Mouse (Mus musculus) macrophage (primary cell): ENCODE results near the gene Acadm. TPM values are rescaled to one million over a fixed set of nuclear protein-coding genes. Genes with fewer than 3 reads are reported as not detected.

Source experiments
- H3K27ac ChIP-seq: fragments of 350-480 bp; formaldehyde crosslinking; 2 replicates; pipeline ENCODE4 v1.9.0; 2021
- H3K36me3 ChIP-seq: fragments of 350-480 bp; formaldehyde crosslinking; 2 replicates; pipeline ENCODE4 v1.9.0; 2021; ENCODE audit errors: inconsistent target
- H3K4me3 ChIP-seq: fragments of 350-480 bp; formaldehyde crosslinking; 2 replicates; pipeline ENCODE4 v1.9.0; 2021; ENCODE audit errors: inconsistent target
- H3K79me2 ChIP-seq: fragments of 350-480 bp; formaldehyde crosslinking; 2 replicates; pipeline ENCODE4 v1.9.0; 2021; ENCODE audit errors: inconsistent target
- WGBS: methylation state at CpG from one replicate; pipeline ENCODE4 v1.1.7; 2026; ENCODE audit warnings: inconsistent platforms; ENCODE audit not compliant: missing documents; 5-methylcytosine and 5-hydroxymethylcytosine counted together
- polyA plus RNA-seq: library from polyadenylated mRNA; stranded (reverse); fragments of 250-400 nt; gene quantifications from 3 replicates; pipeline ENCODE4 v1.2.4, GENCODE M21; 2018; ENCODE audit warnings: inconsistent platforms

The Acadm gene
- polyA plus RNA-seq, 1 experiment from 2014 or later, result 139 TPM

DNA sequence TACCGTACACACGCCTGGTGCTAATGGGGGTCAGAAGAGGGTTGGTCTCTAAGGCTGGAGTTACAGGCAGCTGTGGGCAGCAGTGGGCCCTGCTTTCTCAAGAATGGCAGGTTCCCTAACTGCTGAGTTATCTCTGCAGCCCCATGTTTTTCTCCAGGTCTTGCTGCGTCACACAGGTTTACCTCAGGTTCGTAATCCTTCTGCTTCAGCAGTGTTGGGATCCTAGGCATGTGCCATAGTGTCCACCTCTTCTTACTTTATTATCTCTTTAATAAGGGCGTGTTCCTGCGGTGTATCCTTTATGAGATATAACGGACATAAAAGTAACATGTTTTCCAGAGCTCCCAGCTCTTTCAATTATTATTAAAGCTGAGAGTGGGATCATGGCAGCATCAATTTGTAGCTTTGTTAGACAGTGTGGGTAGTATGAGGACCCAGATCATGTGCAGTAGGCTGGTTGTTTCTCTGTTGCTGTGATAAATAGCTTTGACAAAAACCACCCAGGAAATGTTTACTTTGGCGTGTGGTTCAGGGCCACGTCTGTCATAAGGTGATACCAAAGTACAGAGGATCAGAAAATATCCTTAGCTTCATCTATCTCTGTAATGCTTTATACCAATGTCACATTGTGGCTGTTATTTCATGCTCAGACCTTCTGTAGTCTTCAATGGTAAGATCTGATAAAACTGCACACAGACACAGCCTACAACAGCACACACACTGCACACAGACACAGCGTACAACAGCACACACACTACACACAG lies 23.1 kb downstream of the Acadm start:
- Histone ChIP-seq H3K27ac (no peak overlapping the region), H3K36me3 (peaks cover 30% of the 10 kb centered on the region), H3K4me3 (no peak overlapping the region), H3K79me2 (no peaks in the 10 kb centered on the region)
- WGBS, result 89% methylated on average over 10 of the region's 10 CpGs

DNA sequence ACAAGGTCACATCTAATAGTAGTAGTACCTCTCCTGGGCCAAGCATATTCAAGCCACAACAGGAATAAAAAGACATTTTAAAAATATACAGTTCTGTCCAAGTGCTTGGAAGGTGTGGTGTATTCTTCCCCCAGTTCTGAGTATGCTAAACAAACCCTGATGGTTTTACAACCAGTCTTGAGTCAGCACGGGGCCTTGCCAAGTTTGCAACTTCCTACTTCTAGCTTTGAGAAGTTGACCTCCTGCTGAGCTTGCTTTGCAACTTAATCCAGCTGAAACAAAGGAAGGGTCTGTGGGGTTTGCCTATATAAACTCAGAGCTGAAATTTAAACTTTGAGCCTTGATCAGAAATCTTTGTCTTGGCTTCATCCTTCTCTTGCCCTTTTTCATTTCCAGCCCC lies 27.2 kb downstream of the Acadm start:
- Histone ChIP-seq H3K27ac (no peak overlapping the region), H3K4me3 (no peak overlapping the region), H3K36me3 (peaks cover 3% of the 10 kb centered on the region; the same call in 1 of the 2 replicates), H3K79me2 (peaks cover 5% of the 10 kb centered on the region)
- 0% methylated on average over 1 of the region's 1 CpGs for WGBS

GRCm38 (mm10) chr3:153913510-153914243 lies 30.8 kb downstream of the Acadm start:
- H3K4me3 ChIP-seq, result peak overlapping the region; percentile 36
- WGBS, result 43% methylated on average over 6 of the region's 6 CpGs
- peak overlapping the region; percentile 76 for H3K27ac ChIP-seq
- peaks cover 24% of the 10 kb centered on the region for H3K36me3 ChIP-seq
- H3K79me2 ChIP-seq, result peaks cover 40% of the 10 kb centered on the region

- 1% methylated on average over 65 of the region's 65 CpGs for WGBS
- Histone ChIP-seq H3K27ac (peak within 1 kb of the TSS; percentile 76), H3K36me3 (peaks cover 32% of the 10 kb centered on the region), H3K4me3 (peak within 1 kb of the TSS; percentile 85), H3K79me2 (peaks cover 48% of the 10 kb centered on the region)
Measured at GRCm38 (mm10) chr3:153912546-153913509, 31.6 kb downstream of the Acadm start, which contains the start of gene Rabggtb. TSS of gene Rabggtb (minus strand) at chr3:153913009.

DNA sequence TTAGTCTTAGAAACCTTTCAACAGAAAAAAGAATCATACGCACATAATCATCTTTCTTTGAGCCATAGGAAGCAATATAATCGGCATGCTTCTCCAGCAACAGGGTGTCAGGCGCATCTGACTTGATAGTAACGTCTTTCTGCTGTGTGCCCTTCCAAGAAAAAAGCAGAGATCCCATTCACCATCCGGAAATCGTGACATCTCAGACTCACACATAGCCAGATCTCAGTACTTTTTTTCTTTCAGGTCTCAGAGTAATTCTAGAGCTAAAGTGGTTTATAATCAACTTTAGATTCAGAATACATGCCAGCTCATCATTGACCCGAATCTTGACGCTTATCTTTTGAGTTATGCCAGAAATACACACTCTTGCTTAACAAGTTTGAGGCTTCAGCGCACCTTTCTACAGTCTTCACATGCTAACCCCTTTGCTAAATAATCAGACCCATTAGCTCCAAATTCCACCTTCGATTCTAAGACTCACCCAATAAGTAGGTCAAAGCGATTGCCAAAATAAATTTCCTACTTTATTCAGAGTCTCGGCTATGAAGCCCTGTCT lies 32.5 kb downstream of the Acadm start:
- peak overlapping the region; percentile 85 for H3K4me3 ChIP-seq
- H3K27ac ChIP-seq, result peak overlapping the region; percentile 72
- peaks cover 41% of the 10 kb centered on the region for H3K36me3 ChIP-seq
- peaks cover 53% of the 10 kb centered on the region for H3K79me2 ChIP-seq
- WGBS, result 10% methylated on average over 12 of the region's 12 CpGs

- Histone ChIP-seq H3K27ac (peak overlapping the region; percentile 72; the same call in 1 of the 2 replicates), H3K36me3 (peaks cover 47% of the 10 kb centered on the region), H3K79me2 (peaks cover 53% of the 10 kb centered on the region), H3K4me3 (peak overlapping the region; percentile 85)
- 72% methylated on average over 8 of the region's 8 CpGs for WGBS
Measured at GRCm38 (mm10) chr3:153911197-153911881, 33.1 kb downstream of the Acadm start.

DNA sequence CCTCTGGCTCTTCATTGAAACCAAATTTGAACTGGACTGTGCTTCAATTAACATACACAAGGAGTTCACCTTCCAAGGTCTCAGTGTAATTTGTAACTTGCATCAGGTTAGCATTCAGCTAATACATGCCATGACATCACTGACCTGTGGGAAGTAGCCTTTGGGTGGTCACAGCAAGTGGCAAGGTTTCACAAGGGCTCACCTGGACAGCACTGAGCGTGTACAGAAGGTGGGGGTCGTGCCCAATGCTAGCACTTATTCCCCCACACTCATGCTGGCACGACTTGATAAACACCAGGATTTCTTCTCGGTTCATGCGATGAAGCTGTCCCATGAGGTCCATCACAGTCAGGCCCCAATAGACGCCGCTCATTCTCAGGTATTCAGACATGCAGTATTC lies 33.9 kb downstream of the Acadm start:
- WGBS, result 88% methylated on average over 7 of the region's 7 CpGs
- Histone ChIP-seq H3K4me3 (no peak overlapping the region), H3K36me3 (peaks cover 54% of the 10 kb centered on the region), H3K79me2 (peaks cover 53% of the 10 kb centered on the region), H3K27ac (no peak overlapping the region)

DNA sequence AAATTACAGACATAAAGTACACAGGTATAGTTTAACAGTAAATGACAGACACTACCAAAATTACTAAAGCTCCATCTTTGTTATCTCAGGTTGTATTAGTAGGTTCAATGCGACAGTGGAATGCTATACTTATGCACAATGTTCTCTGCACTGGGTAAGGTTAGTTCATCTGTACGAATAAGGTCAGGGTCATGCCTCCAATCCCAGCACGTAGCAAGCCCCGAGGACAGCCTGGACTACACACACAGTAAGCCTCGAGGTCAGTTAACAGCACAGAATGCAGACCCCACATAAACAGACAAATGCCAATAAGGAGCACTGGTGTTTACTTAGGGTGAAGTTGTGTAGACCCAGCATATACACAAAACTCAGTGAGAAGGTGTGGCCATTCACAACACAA lies 35.5 kb downstream of the Acadm start:
- H3K4me3 ChIP-seq, result no peak overlapping the region
- peaks cover 53% of the 10 kb centered on the region for H3K79me2 ChIP-seq
- peaks cover 60% of the 10 kb centered on the region for H3K36me3 ChIP-seq
- WGBS, result 92% methylated on average over 5 of the region's 5 CpGs
- no peak overlapping the region for H3K27ac ChIP-seq

DNA sequence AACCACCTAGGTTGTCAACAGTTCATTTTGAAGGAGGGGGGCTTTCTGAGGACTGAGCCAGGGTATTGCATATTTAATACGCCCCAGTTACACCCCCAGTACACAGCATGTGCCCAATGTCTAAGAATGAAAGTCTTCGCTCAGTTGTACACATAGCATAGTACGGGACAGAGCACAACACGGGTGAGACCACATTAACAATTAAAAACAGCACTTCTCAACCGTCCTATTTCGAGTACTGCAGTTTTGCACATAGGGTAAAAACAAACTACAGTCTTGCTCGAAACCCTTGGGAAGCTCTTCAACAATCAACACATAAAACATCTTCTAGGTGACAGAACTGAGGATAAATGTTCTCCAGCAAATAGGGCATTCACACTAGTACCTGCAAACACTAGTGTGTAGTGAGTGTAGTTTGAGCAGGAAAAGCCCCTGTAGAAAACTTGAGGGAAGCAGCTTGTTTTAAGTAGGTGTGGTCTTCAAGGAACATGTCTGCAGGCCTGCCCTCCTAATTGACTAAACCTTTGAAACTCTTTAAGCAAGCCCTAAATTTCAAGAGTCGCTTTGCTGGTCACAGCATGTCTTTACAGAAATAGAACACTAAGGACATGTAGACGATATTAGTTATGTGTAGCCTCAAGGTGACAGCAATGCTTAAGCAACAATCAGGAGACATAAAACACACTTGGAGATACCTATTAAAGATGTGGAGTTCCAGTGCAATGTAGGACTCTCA lies 38.1 kb downstream of the Acadm start, which contains the start of gene Msh4:
Gene Msh4, minus strand, starts transcription at position 3 of the 736 bp plus-strand sequence.
- Histone ChIP-seq H3K27ac (no peak within 1 kb of the TSS), H3K79me2 (peaks cover 39% of the 10 kb centered on the region), H3K4me3 (no peak within 1 kb of the TSS), H3K36me3 (peaks cover 60% of the 10 kb centered on the region)
- WGBS, result 98% methylated on average over 8 of the region's 9 CpGs

DNA sequence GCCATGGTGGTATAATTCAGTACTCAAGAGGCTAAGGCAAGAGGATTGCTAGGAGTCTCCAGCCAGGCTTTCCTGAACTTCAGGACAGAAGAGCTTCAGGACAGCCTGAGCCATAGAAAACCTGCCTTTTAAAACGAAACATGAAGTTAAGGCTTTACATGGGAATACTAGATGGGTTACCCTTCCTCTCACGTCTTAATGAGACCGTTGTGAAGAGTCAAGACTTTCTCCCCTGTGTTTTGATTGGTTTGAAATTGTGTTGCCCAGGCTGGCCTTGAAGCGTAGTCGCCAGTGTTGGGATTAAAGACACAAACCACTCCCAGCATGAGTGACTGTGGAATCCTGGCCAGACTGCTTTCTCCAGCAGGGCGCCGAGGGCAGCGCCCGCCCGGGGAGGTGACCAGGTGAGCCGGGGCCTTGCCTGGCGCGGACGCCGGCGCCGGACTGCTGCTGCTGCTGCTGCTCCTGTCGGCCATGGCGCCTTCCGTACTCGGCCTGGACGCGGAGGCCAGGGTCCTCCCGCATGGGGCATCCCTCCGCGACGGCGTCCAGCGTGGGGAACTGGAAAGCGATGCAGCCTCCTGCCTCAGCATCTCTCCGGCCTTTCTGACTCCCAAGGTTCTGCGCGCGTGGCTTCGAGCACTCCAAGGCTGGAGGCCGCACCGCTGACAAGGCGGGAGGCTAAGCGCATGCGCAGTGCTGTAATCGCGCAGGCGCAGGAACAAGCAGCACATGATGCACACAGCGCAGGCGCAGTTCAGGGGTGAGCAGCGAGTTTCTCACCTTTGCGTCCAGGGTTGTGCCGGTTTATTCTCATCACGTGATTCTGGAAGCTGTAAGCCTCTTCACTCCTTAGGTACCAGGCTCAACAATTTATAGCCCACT lies 38.9 kb downstream of the Acadm start:
- peaks cover 54% of the 10 kb centered on the region for H3K36me3 ChIP-seq
- WGBS, result 95% methylated on average over 33 of the region's 49 CpGs
- H3K79me2 ChIP-seq, result peaks cover 31% of the 10 kb centered on the region
- no peak overlapping the region for H3K4me3 ChIP-seq
- H3K27ac ChIP-seq, result no peak overlapping the region

DNA sequence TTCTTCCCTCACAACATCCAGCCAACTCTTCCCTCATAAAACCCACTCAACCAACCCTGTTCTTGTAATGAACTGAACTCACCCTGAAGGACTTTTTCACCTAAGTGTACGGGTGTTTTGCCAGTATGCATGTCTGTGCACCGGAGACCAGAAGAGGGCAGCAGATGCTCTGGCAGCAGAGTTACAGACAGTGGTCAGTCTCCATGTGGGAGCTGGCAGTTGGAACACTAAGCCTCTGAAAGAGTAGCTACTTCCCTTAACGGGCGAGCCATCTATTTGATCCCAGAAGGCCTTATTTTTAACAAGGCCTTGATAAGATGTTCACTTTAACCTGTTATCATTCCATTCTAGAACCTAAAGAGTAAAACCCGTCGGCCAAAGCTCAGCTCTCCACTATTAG lies 39.8 kb downstream of the Acadm start:
- whole genome bisulfite sequencing, result 74% methylated on average over 6 of the region's 6 CpGs
- Histone ChIP-seq H3K36me3 (peaks cover 45% of the 10 kb centered on the region), H3K27ac (no peak overlapping the region), H3K79me2 (peaks cover 22% of the 10 kb centered on the region), H3K4me3 (no peak overlapping the region)

DNA sequence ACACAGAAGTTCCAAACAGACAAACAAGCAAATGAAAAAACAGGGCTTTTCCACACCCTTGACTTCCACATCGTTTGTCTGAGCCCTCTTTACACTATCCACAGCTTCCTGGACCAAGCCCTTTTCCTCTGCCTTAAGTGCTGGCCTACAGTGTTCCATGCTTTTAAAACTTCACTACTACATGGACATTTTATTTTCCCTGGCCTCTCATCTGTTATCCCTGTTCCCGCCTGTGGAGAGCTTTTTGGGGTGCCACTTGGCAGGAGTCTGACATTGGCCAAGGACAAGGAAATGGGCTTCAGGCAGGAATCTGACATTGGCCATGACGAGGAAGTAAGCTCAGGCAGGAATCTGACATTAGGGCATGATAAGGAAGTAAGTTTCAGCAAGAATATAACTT lies 41.8 kb downstream of the Acadm start:
- H3K27ac ChIP-seq, result no peak overlapping the region
- H3K79me2 ChIP-seq, result 0 out of 2 replicates have a peak, but pooled peaks cover 2% of the 10 kb centered on the region
- H3K4me3 ChIP-seq, result no peak overlapping the region
- H3K36me3 ChIP-seq, result peaks cover 25% of the 10 kb centered on the region
- WGBS, result 52% methylated on average over 3 of the region's 3 CpGs
